Mouse (Mus musculus) inflammation-experienced regulatory T-cells, adult 6 months (primary cell): ENCODE results near the gene Szrd1. TPM values are rescaled to one million over a fixed set of nuclear protein-coding genes. Genes with fewer than 3 reads are reported as not detected.

Experiments
- ATAC-seq: one replicate; pipeline ENCODE4 v1.8.0; 2017
- polyA plus RNA-seq, 3 experiments: library from polyadenylated mRNA; unstranded; fragments of 100-300 nt; shearing (Covaris generic); gene quantifications; one replicate each; pipeline ENCODE4 v1.2.1; 2017

Szrd1 gene
- polyA plus RNA-seq, 3 experiments from 2014 or later = 37.9 to 88.5 (median 58.2) TPM

DNA sequence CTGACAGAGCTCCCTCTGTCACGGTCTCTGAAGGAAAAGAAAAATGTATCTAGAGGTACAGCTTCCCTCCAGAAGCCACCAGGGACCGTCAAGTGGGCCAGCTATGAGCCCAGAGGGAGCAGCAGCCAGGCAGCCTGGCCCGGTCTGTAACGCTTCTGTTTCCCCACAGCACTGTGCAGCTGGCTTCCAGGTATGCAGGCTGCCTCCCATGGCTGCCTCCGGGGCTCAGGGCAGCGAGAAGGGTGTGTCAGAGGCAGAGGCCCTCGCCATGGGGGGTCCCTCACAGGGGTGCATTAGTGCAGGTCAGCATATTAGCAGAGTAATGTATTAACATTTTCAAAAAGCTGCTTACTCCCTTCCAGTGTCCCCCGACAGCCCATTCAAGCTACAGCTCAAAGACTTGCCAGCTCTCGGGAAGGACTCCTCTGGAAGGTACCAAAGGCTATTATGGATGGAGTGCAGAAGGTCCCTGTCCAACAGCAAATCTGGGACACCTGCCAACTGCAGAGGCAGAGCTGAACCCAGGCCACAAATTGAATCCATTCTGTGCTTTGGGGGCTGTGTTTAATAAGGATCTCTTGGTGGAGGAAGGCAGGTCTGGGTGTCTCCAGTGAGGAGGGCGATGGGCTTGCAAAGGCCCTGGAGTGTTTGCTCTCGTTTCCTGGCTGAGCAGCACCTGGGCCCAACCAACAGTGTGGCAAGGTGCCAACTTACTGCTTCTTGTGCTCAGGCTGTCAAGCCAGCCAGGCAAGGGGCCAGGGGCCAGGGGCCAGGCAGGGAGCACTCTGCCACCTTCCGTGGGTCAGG lies 72.7 kb downstream of the Szrd1 start:
- ATAC-seq = no peak

DNA sequence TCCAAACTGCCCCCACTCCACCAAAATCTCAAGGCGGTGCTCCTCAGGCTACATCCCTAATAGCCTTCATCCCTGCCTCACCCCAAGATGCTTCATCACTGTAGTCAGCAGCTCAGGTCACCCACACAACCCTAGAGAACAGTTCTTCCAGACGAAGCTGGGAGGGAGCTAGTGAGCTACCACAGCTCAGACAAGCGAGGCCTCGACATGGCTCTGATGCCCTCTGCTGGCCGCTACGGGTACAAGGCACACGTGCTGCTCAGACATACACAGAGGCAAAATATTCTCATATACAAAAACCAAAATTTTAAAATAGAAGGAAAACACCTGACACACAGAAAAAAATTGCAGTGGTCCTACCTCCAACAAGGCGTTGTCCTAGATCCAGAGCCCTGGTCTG lies 74.5 kb downstream of the Szrd1 start:
- peak; percentile 53 for ATAC-seq

DNA sequence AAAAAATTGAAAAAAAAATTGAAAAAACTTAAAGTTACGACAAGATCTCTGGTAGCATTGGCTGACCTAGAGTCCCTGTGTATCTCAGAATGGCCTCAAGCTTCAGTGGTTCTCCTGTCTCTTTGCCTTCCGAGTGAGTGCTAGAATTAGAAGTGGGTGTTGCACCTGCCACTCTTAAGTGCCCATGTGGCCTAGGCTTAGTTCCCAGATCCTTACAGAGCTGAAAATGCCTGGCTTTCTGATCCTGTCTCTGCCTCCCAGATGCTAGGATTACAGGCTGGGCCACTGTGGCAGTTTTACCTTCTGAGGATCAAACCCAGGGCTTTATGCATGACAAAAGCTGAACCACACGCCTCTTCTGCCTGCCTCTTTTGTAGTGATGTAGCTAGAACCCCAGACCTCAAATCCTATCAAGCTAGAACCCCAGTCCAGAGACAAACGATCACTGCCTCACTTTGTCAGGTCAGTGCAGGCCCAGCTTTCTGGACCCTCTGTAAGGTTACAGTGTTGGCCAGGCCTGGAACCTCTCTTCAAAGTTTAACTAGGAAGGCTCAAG lies 75.4 kb downstream of the Szrd1 start:
- ATAC-seq = no peak

Other genes with a start within 250 kb of the Szrd1 start
- gene Padi2, start 233.4 kb downstream of the Szrd1 start, polyA plus RNA-seq = 10 to 100 TPM in 1 of 3 experiments, 1 to 10 TPM in 2; 7.9 to 20.2 (median 9.7) TPM
- gene Sdhb, start 178.6 kb downstream of the Szrd1 start, polyA plus RNA-seq = 100 to 1,000 TPM; 275 to 381 (median 276) TPM
- gene Atp13a2, start 152.9 kb downstream of the Szrd1 start, polyA plus RNA-seq = 1 to 10 TPM; 3.1 to 5.9 (median 5.6) TPM
- not detected for gene Mfap2, start 129.4 kb downstream of the Szrd1 start, polyA plus RNA-seq
- gene Crocc, start 79.2 kb downstream of the Szrd1 start, polyA plus RNA-seq = 1 to 10 TPM in 1 of 3 experiments, under 1 TPM in 2; 0.67 to 1.2 (median 0.67) TPM
- 10 to 100 TPM; 85.9 to 95.9 (median 91.8) TPM for gene Necap2, start 61.4 kb downstream of the Szrd1 start, polyA plus RNA-seq
- 1 to 10 TPM; 1.1 to 1.5 (median 1.5) TPM for gene Spata21, start 51.4 kb downstream of the Szrd1 start, polyA plus RNA-seq
- 1 to 10 TPM; 5.5 to 6.3 (median 5.8) TPM for gene Fbxo42, start 8.1 kb upstream of the Szrd1 start, polyA plus RNA-seq
- 1 to 10 TPM; 1.7 to 6.1 (median 3.3) TPM for gene Rsg1, start 74.2 kb upstream of the Szrd1 start, polyA plus RNA-seq
- not detected for gene Arhgef19, start 99.7 kb upstream of the Szrd1 start, polyA plus RNA-seq
- not detected for gene Epha2, start 161.5 kb upstream of the Szrd1 start, polyA plus RNA-seq
- gene Fam131c, start 228.4 kb upstream of the Szrd1 start, polyA plus RNA-seq = not detected